Mouse (Mus musculus) heart, postnatal 0 days (tissue): ENCODE results near the gene Hmgb4. TPM values are rescaled to one million over a fixed set of nuclear protein-coding genes. Genes with fewer than 3 reads are reported as not detected.

Experiments
- ATAC-seq: fragments of 200-750 bp; cut with Nextera tagmentation; 2 replicates; pipeline ENCODE4 v1.8.0; 2017; ENCODE audit warnings: low read depth, moderate number of reproducible peaks, moderate library complexity; ENCODE audit not compliant: insufficient read depth
- DNase-seq: peaks from one replicate; pipeline ENCODE4 v3.0.0-alpha.2; 2016; ENCODE audit warnings: low spot score
- H3K27ac ChIP-seq: fragments of 300-500 bp; sonication (generic); 2 replicates; pipeline ENCODE4 v1.5.1; 2014; ENCODE audit warnings: low read depth, mild to moderate bottlenecking
- H3K27me3 ChIP-seq: fragments of 300-500 bp; sonication (generic); 2 replicates; pipeline ENCODE4 v1.6.1; 2014; ENCODE audit warnings: low read length, mixed read lengths; ENCODE audit not compliant: control insufficient read depth, insufficient read depth
- H3K36me3 ChIP-seq: fragments of 300-500 bp; sonication (generic); replicated peaks from 2 replicates; pipeline ENCODE4 v1.6.1; 2014; ENCODE audit warnings: low read length, mixed read lengths; ENCODE audit not compliant: control insufficient read depth, insufficient read depth
- H3K4me1 ChIP-seq: fragments of 300-500 bp; sonication (generic); 2 replicates; pipeline ENCODE4 v1.6.1; 2014; ENCODE audit warnings: antibody characterized with exemption; ENCODE audit not compliant: control insufficient read depth, insufficient read depth
- H3K4me2 ChIP-seq: fragments of 300-500 bp; sonication (generic); 2 replicates; pipeline ENCODE4 v1.6.1; 2014; ENCODE audit warnings: low read depth, mild to moderate bottlenecking, low read length, moderate library complexity
- H3K4me3 ChIP-seq: fragments of 300-500 bp; sonication (generic); 2 replicates; pipeline ENCODE4 v1.5.1; 2014; ENCODE audit warnings: low read depth, low read length
- H3K9ac ChIP-seq: fragments of 300-500 bp; sonication (generic); replicated peaks from 2 replicates; pipeline ENCODE4 v1.6.1; 2014; ENCODE audit warnings: low read depth, low read length, mixed read lengths
- H3K9me3 ChIP-seq: fragments of 300-500 bp; sonication (generic); replicated peaks from 2 replicates; pipeline ENCODE4 v1.6.1; 2016; ENCODE audit warnings: low read length; ENCODE audit not compliant: control insufficient read depth
- CTCF ChIP-seq: IDR thresholded peaks from 2 replicates; pipeline ENCODE4 v1.5.1; 2016; ENCODE audit warnings: antibody characterized with exemption, control low read depth, low read depth
- EP300 ChIP-seq: IDR thresholded peaks from 2 replicates; pipeline ENCODE4 v1.6.1; 2016; ENCODE audit warnings: antibody characterized with exemption, low read depth
- WGBS: fragments of 180-500 bp; shearing (Covaris S2); extraction: QIAGEN DNeasy Blood & Tissue Kit; methylation state at CpG from one replicate; pipeline ENCODE4 v1.1.7; 2014; 5-methylcytosine and 5-hydroxymethylcytosine counted together
- polyA plus RNA-seq: library from polyadenylated mRNA; unstranded; fragments of >200 nt; fragmentation: Nextera tagmentation; extraction: Ambion mirVana; gene quantifications from 2 replicates; pipeline ENCODE4 v1.2.1, GENCODE M21; 2015
- total RNA-seq: library from RNA; depleted of rRNA; stranded (reverse); fragments of >200 nt; gene quantifications from 2 replicates; pipeline ENCODE4 v1.2.3, GENCODE M21; 2014; ENCODE audit warnings: low replicate concordance; rRNA removed

The Hmgb4 gene
- not detected in 2 replicates for total RNA-seq
- not detected in 2 replicates for polyA plus RNA-seq

DNA sequence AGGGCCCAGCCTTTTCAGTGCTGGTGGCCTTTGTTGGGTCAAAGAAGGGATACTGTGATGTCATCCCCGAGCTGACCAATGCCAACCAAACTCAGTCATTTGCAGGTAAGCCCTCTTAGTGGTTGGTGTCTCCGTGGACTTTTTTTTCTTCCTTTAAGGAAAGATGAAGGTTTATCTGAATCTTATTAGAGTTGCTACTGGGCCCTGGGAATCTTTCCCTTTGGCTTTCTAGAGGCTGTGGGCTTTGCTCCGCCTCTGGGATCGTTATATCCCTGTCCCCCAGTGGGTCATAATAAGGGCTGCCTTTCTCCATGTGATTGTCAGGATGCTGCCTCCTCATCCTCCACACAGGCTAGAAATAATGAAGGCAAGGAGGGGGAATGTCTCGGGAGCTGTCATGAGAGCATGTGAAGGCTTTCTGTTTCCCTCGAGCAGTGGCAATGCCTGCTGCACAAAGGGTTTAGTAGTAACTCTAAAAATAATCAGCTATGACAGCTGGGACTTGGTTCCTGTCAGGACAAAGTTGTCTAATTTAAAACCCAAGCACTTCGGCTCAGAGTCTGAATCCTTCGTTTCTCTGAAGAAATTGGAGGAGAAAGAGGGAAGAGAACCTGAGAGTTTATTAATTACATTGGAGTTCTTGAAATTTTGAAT lies at the start of gene Hmgb4:
Hmgb4 (minus strand) TSS at position 51 of the 654 bp plus-strand sequence.
- no peaks in the 10 kb centered on the region for H3K36me3 ChIP-seq
- no peaks in the 10 kb centered on the region for H3K9me3 ChIP-seq
- DNase-seq (no peak), ATAC-seq (no peak)
- H3K4me3 ChIP-seq: no peak within 1 kb of the TSS
- H3K4me1 ChIP-seq: no peaks in the 10 kb centered on the region
- no peak for TF ChIP-seq CTCF
- no peak for TF ChIP-seq EP300
- H3K27me3 ChIP-seq: no peaks in the 10 kb centered on the region
- 63% methylated on average over 8 of the region's 8 CpGs for WGBS
- no peak within 1 kb of the TSS for H3K4me2 ChIP-seq
- no peak within 1 kb of the TSS for H3K27ac ChIP-seq
- no peak within 1 kb of the TSS for H3K9ac ChIP-seq

GRCm38 (mm10) chr4:128306011-128306410 lies 45.3 kb upstream of the Hmgb4 start:
- no peak overlapping the region for H3K9ac ChIP-seq
- no peaks in the 10 kb centered on the region for H3K9me3 ChIP-seq
- no peaks in the 10 kb centered on the region for H3K36me3 ChIP-seq
- WGBS: 81% methylated on average over 8 of the region's 8 CpGs
- DNase-seq (no peak), ATAC-seq (no peak)
- H3K4me3 ChIP-seq: no peak overlapping the region
- H3K27ac ChIP-seq: no peak overlapping the region
- H3K4me2 ChIP-seq: no peak overlapping the region
- TF ChIP-seq CTCF (no peak), EP300 (no peak)
- H3K27me3 ChIP-seq: no peaks in the 10 kb centered on the region
- no peaks in the 10 kb centered on the region for H3K4me1 ChIP-seq

GRCm38 (mm10) chr4:128304049-128304448 lies 43.3 kb upstream of the Hmgb4 start:
- TF ChIP-seq CTCF (no peak), EP300 (no peak)
- Histone ChIP-seq H3K4me1 (no peaks in the 10 kb centered on the region), H3K9ac (no peak overlapping the region), H3K4me2 (no peak overlapping the region), H3K4me3 (no peak overlapping the region), H3K9me3 (no peaks in the 10 kb centered on the region), H3K36me3 (no peaks in the 10 kb centered on the region), H3K27me3 (no peaks in the 10 kb centered on the region), H3K27ac (no peak overlapping the region)
- ATAC-seq (no peak), DNase-seq (no peak)
- WGBS: 66% methylated on average over 8 of the region's 8 CpGs

DNA sequence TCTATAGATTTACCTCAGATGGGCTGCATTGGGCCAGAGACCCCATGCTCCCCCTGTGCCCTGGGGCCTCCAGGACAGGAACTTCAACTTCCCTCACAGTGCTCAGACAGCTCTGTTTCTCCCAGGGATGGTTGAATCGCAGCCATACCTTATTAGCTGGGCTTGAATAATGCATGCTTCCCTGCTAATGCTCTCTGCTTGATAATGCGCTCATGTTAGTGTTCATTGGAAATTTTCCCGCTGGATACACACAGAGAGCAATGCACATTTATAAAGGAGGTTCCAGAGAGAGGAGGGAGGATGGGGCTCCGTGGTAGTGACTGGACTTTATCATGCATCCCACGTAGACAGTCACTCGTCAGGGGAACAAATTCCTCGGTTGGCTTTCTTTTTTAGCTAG lies 27.3 kb upstream of the Hmgb4 start:
- Histone ChIP-seq H3K4me1 (no peaks in the 10 kb centered on the region), H3K36me3 (no peaks in the 10 kb centered on the region), H3K9ac (no peak overlapping the region), H3K4me2 (no peak overlapping the region), H3K27ac (no peak overlapping the region), H3K27me3 (no peaks in the 10 kb centered on the region), H3K4me3 (no peak overlapping the region), H3K9me3 (no peaks in the 10 kb centered on the region)
- TF ChIP-seq CTCF: no peak
- no peak for TF ChIP-seq EP300
- DNase-seq (no peak), ATAC-seq (no peak)
- WGBS: 64% methylated on average over 7 of the region's 7 CpGs

- H3K9me3 ChIP-seq: no peaks in the 10 kb centered on the region
- no peak overlapping the region for H3K4me3 ChIP-seq
- H3K27me3 ChIP-seq: no peaks in the 10 kb centered on the region
- H3K9ac ChIP-seq: no peak overlapping the region
- DNase-seq (no peak), ATAC-seq (no peak)
- H3K27ac ChIP-seq: no peak overlapping the region
- WGBS: 63% methylated on average over 1 of the region's 1 CpGs
- H3K4me1 ChIP-seq: no peaks in the 10 kb centered on the region
- no peaks in the 10 kb centered on the region for H3K36me3 ChIP-seq
- TF ChIP-seq EP300: no peak
- TF ChIP-seq CTCF: no peak
- no peak overlapping the region for H3K4me2 ChIP-seq
Measured at GRCm38 (mm10) chr4:128285009-128285408, 24.3 kb upstream of the Hmgb4 start.

DNA sequence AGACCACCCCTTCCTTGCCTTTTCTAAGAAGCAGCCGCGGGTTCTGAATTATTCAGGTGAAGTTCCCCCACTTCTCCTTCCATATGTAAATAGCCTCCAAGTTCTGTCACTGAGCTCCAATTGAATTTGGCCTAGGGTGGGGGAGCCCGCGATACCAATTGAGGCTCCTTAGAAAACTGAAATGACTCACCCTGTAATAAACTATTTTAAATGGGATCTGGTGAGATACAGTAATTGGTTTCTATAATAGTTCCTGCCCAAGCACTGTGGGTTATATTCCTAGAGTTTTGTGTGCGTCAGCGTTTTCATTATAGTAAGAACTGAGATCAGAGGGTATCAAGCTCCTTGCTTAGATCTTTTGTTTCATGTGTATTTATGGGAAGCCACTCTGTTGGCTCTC lies 14.8 kb upstream of the Hmgb4 start:
- H3K27me3 ChIP-seq: no peaks in the 10 kb centered on the region

More for the DNA sequence above, 14.8 kb upstream of the Hmgb4 start:
- no peak for DNase-seq
- Histone ChIP-seq H3K4me1 (no peaks in the 10 kb centered on the region), H3K9ac (no peak overlapping the region), H3K27ac (no peak overlapping the region), H3K4me3 (no peak overlapping the region), H3K9me3 (no peaks in the 10 kb centered on the region), H3K4me2 (no peak overlapping the region), H3K36me3 (no peaks in the 10 kb centered on the region)
- WGBS: 81% methylated on average over 6 of the region's 6 CpGs
- ATAC-seq: no peak
- TF ChIP-seq EP300 (no peak), CTCF (no peak)
